Mouse (Mus musculus) T-helper 17 cell (primary cell): ENCODE measurements at regions not wholly inside any gene's neighbourhood (a gene's known extent, or its start where the extent isn't known, plus 50 kb on each side); places are given as distances from the start of the nearest gene placed in this dataset.

Experiments used
- in situ Hi-C, 2 experiments: fragments of 300-600 bp; cut with MboI, MseI; formaldehyde crosslinking; loops; 1 replicate in 1 of 2; 2 replicates in 1 of 2; pipeline ENCODE4 v1.15.1; 2025; ENCODE audit warnings: high pct_unique_total_duplicates in 2 of 2

GRCm38 (mm10) chr6:49893113-49893512, 70.6 kb downstream of the Npy start:
- in situ Hi-C loops: no loop called here

- in situ Hi-C loops: no loop called here
Observed at GRCm38 (mm10) chr6:49899146-49899545, 76.6 kb downstream of the Npy start.

- in situ Hi-C loops: no loop called here
Observed at GRCm38 (mm10) chr6:49901512-49901911, 79.0 kb downstream of the Npy start.

GRCm38 (mm10) chr6:49904001-49904400, 81.5 kb downstream of the Npy start:
- in situ Hi-C loops: no loop called here

- in situ Hi-C loops: loop anchor here in 1 of 2 experiments (5.0 kb wide), 1 partner anchor 394 kb away; no protein-coding TSS in a partner anchor
Observed at GRCm38 (mm10) chr6:49906456-49906855, 83.9 kb downstream of the Npy start.

DNA sequence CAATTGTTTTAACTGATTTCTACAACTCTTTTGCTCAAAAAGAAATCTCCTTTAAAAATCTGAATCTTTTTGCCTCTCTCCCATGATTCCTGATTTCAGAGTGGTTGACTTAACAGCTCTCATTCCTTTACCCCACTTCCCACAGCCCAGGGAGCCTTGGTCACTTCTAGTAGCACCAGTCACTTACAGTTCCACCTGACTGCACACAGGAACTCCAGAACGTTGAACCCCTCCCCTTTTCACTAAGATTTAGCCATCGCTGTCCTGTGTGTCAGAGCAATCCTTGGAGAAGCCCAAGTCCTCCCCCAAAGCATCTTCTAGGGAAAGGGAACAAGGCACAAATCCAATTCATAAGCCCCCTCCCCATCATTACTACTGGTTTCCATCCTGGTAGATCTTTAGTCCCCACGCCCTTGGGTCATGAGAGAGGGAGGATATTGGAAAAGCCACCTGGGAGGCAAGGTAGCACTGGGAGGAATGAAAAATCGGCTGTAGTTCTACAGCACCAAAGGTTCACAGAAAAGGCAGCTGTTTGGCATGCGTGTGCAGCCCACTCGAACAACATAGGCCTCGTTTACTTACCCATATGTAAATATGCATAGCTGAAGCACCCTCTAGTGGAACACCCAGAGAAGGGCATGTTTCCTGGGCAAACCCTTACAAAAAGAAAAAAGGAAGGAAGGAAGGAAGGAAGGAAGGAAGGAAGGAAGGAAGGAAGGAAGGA, 96.7 kb downstream of the Npy start:
- in situ Hi-C loops: no loop called here

DNA sequence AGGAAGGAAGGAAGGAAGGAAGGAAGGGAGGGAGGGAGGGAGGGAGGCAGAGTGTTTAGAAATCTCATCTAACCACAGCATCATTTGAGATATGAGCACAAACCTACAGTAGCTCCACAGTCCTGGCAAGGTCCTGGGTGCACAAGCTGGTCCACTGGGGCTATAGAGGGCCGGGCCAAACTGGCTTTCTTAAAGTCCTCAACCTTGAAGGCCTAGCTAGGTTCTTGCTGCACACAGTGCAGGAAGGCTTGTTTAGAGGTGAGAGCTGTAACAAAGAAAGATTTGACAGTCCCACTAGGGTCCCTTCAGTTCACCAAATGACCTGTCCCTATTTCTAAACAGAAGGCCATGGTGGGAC, 97.3 kb downstream of the Npy start:
- in situ Hi-C loops: loop anchor here in 1 of 2 experiments (10.0 kb wide), 1 partner anchor 1485 kb away; no protein-coding TSS in a partner anchor

DNA sequence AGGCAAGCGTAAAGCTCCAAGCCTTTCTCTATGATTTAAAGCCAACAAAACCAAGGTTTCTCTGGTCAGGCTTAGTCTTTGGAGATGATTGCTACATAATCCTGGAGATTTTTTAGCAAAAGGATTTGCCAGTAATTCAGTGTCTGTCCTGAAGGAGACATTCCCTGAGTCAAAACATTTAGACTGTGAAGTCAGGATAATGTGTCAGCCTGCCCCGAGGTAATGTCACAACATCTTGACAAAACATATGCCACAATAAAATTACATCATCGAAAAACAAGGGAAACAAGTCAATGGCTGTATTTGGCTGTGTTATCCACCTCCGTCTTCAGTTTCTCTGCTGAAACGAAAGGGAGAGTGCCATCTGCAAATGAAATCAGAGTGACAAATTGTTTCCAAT, 101.8 kb downstream of the Npy start:
- in situ Hi-C loops: loop anchor here in 1 of 2 experiments (10.0 kb wide), 1 partner anchor 1481 kb away; no protein-coding TSS in a partner anchor

DNA sequence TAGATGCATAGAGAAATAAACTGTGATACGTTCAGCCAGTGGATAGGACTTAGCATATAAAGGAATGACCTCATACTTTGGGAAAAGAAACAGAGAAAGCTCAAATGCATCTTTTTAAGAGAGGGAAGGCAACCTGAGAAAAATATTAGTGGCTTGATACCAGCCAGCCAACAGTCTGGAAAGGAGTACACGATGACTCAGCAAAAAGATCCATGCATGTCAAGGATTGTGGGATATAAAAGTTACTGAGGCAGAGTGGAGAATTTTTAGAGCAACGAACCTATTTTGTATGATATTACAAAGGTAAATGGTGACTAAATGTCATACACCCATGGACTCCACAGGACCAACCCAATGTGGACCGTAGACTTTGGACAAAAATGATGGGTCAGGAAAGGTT, 105.6 kb downstream of the Npy start:
- in situ Hi-C loops: loop anchor here in 1 of 2 experiments (10.0 kb wide), 1 partner anchor 1477 kb away; no protein-coding TSS in a partner anchor

- in situ Hi-C loops: loop anchor here in 1 of 2 experiments (10.0 kb wide), 2 partner anchors 115 to 145 kb away; no protein-coding TSS in a partner anchor
Observed at GRCm38 (mm10) chr6:49930104-49930503, 107.6 kb downstream of the Npy start.

DNA sequence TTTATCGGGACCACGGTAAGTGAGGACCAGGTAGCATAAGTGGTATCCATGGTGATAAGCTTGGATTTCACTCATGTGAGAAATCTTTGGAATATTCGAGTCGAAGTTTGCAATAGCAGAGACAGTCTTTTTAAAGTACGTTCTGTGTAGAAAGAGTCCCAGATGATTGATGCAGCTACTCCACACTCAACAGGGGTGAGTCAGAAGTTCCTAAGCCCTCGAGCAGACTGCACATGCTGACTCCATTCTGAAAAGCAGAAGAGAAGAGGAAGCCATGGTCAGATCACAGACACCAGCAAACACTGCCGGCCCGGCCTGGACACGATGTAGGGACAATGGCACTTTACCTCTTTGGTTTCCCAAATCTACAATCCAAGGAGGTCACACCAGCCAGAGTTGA, 120.6 kb downstream of the Npy start:
- in situ Hi-C loops: no loop called here

GRCm38 (mm10) chr6:49958891-49959290, 136.4 kb downstream of the Npy start:
- in situ Hi-C loops: no loop called here

- in situ Hi-C loops: no loop called here
Observed at GRCm38 (mm10) chr6:49961166-49961565, 138.7 kb downstream of the Npy start.

- in situ Hi-C loops: no loop called here
Observed at GRCm38 (mm10) chr6:49965944-49966545, 143.5 kb downstream of the Npy start.

DNA sequence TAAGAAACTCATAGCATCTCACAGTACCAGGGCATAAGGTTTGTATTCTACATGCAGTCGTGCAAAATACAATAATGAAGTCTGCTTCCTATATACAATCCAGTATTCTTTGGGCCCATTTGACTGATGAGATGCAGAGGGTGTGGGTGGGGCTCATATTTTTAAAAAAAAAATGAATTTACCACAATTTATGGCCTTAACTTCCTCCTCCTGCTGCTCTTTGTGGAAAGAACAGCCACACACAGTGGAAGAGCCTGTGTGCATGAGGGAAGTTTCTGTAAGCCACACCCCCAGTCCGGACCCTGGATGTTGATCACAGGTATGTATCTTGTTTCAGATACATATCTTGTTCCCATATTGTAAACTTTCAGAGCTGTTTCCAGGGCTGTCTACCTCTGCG, 143.5 kb upstream of the Mpp6 start:
- in situ Hi-C loops: no loop called here

GRCm38 (mm10) chr6:49973258-49973865, 136.7 kb upstream of the Mpp6 start:
- in situ Hi-C loops: no loop called here

GRCm38 (mm10) chr6:49977783-49978182, 132.3 kb upstream of the Mpp6 start:
- in situ Hi-C loops: no loop called here

DNA sequence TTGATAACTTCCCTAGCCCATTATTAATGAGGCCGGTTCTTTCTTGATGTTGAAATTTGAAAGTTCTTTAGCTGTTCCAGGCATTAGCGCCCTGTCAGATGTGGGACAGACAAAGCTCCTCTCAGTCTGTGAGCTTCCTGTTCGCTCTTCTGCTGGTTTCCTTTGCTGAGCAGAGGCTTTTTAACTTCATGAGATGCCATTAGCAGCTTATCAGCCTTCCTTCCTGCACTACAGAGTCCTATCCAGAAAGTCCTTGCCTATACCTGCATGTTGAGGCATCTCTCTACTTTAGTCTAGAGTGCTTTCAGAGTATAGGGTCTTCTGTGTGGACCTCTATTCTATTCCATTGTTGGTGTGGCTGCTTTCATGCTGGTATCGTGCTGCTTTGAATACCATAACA, 126.3 kb upstream of the Mpp6 start:
- in situ Hi-C loops: no loop called here

DNA sequence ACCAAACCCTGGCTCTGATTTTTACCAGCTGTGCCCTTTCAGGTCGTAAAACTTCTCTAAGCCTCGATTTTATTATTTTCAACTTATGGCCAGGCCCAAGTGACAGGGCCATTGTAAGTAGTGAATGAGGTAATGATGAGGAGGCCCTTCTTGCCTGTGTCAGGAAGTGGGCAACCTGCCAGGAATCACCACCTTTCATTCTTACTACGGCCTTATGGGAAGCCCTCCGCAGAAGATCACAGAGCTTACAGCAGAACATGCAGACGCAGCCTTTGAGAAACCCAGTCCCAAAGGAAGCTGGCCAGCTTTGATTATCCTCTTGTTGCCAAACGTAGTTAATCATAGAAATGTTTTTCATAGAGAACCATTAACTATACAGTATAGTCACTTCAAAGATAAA, 124.9 kb upstream of the Mpp6 start:
- in situ Hi-C loops: no loop called here

DNA sequence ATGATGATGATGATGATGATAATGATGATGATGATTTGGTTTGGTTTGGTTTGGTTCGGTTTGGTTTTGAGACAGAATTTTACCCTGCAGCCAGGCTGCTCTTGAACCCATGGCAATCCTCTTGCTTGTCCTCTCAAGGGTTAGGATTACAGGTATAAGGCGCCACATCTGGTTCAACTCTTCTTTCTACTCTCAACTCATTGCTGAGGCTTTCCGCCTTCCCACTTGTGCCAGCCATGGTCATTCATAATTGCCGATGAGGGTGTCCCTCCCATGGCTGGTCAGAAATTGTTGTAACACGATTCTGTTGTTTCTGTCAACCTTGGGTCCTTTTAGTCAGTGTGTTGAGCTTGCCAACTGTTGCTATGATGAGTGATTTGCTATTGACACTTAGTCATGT, 122.9 kb upstream of the Mpp6 start:
- in situ Hi-C loops: no loop called here

GRCm38 (mm10) chr6:49987541-49988210, 122.4 kb upstream of the Mpp6 start:
- in situ Hi-C loops: no loop called here
